Mouse (Mus musculus): ENCODE data around the gene Stac2. TPM values are rescaled to one million over a fixed set of nuclear protein-coding genes. Genes with fewer than 3 reads are reported as not detected.

Gene Stac2
- total and polyA plus RNA-seq, 3 experiments: 0.07 TPM; not detected in 2

GRCm38 (mm10) chr11:98060104-98060692 lies 6.9 kb upstream of the Stac2 start:
- no peaks in the 10 kb centered on the region for H3K79me2 ChIP-seq (replicated peaks; ENCODE audit: control insufficient read depth, extremely low read depth, insufficient read depth, poor library complexity, severe bottlenecking)
- dilution Hi-C loops (cut with MboI; ENCODE audit: extremely low pct_ligation_motif_present, extremely low pct_unique_long_range_greater_than_20kb, low sequenced_read_pairs) (no loop called here), in situ Hi-C loops (cut with MboI; ENCODE audit: low pct_ligation_motif_present, low pct_unique_long_range_greater_than_20kb, low sequenced_read_pairs) (no loop called here)
- TF ChIP-seq POLR2A (IDR thresholded peaks at IDR 0.05; ENCODE audit: low read depth, low read length) (no peak), MXI1 (IDR thresholded peaks at IDR 0.05; ENCODE audit: low read depth, low read length) (no peak)
- no peaks in the 10 kb centered on the region for H3K9me3 ChIP-seq (replicated peaks; ENCODE audit: low read length)
- no peaks in the 10 kb centered on the region for H3K36me3 ChIP-seq (replicated peaks in 1 of 2; ENCODE audit: control insufficient read depth in 1 of 2, insufficient read depth in 1 of 2, low read length in 1 of 2)
- H3K9ac ChIP-seq (ENCODE audit: insufficient read depth, low read depth): no peak overlapping the region
- no peak overlapping the region for H3K4me3 ChIP-seq (replicated peaks in 1 of 3; ENCODE audit: low read depth in 2 of 3, low read length in 2 of 3, poor library complexity in 1 of 3)
- no peak overlapping the region for H3K27ac ChIP-seq (ENCODE audit: insufficient read depth, low read depth)
- H3K4me1 ChIP-seq (ENCODE audit: control insufficient read depth in 1 of 2, insufficient read depth in 2 of 2): peaks cover 20 to 30% of the 10 kb centered on the region in 2 experiments
- DNase-seq (ENCODE audit: extremely low read depth): no peak
- H3K4me2 ChIP-seq (ENCODE audit: insufficient read depth, low read depth, poor library complexity, severe bottlenecking): no peak overlapping the region
- H3K27me3 ChIP-seq (replicated peaks): no peaks in the 10 kb centered on the region

GRCm38 (mm10) chr11:98059662-98060061 lies 6.4 kb upstream of the Stac2 start:
- no peak for TF ChIP-seq TCF12 (IDR thresholded peaks at IDR 0.05; ENCODE audit: low read depth, low read length)
- TF ChIP-seq MAX (IDR thresholded peaks at IDR 0.05; ENCODE audit: low read length): no peak
- no peak for TF ChIP-seq IRF4 (IDR thresholded peaks at IDR 0.05; ENCODE audit: low read depth, low read length)
- Histone ChIP-seq H3K27ac (ENCODE audit: insufficient read depth, low read depth) (no peak overlapping the region), H3K27me3 (replicated peaks) (no peaks in the 10 kb centered on the region), H3K4me3 (replicated peaks in 1 of 3; ENCODE audit: low read depth in 2 of 3, low read length in 2 of 3, poor library complexity in 1 of 3) (no peak overlapping the region), H3K9ac (ENCODE audit: insufficient read depth, low read depth) (no peak overlapping the region), H3K4me1 (ENCODE audit: control insufficient read depth in 1 of 2, insufficient read depth in 2 of 2) (peaks cover 20 to 30% of the 10 kb centered on the region in 2 experiments), H3K9me3 (replicated peaks; ENCODE audit: low read length) (no peaks in the 10 kb centered on the region), H3K79me2 (replicated peaks; ENCODE audit: control insufficient read depth, extremely low read depth, insufficient read depth, poor library complexity, severe bottlenecking) (no peaks in the 10 kb centered on the region), H3K36me3 (replicated peaks in 1 of 2; ENCODE audit: control insufficient read depth in 1 of 2, insufficient read depth in 1 of 2, low read length in 1 of 2) (no peaks in the 10 kb centered on the region), H3K4me2 (ENCODE audit: insufficient read depth, low read depth, poor library complexity, severe bottlenecking) (no peak overlapping the region)
- dilution Hi-C loops (cut with MboI; ENCODE audit: extremely low pct_ligation_motif_present, extremely low pct_unique_long_range_greater_than_20kb, low sequenced_read_pairs) (no loop called here), in situ Hi-C loops (cut with MboI; ENCODE audit: low pct_ligation_motif_present, low pct_unique_long_range_greater_than_20kb, low sequenced_read_pairs) (no loop called here)
- DNase-seq (ENCODE audit: extremely low read depth): no peak

GRCm38 (mm10) chr11:98057998-98058397 lies 4.7 kb upstream of the Stac2 start:
- in situ Hi-C loops (cut with MboI; ENCODE audit: low pct_ligation_motif_present, low pct_unique_long_range_greater_than_20kb, low sequenced_read_pairs): no loop called here
- Histone ChIP-seq H3K9me3 (replicated peaks; ENCODE audit: low read length) (peaks cover 8% of the 10 kb centered on the region), H3K9ac (ENCODE audit: insufficient read depth, low read depth) (no peak overlapping the region), H3K27ac (ENCODE audit: insufficient read depth, low read depth) (no peak overlapping the region), H3K4me3 (replicated peaks in 1 of 3; ENCODE audit: low read depth in 2 of 3, low read length in 2 of 3, poor library complexity in 1 of 3) (no peak overlapping the region), H3K36me3 (replicated peaks in 1 of 2; ENCODE audit: control insufficient read depth in 1 of 2, insufficient read depth in 1 of 2, low read length in 1 of 2) (no peaks in the 10 kb centered on the region), H3K27me3 (replicated peaks) (no peaks in the 10 kb centered on the region), H3K4me2 (ENCODE audit: insufficient read depth, low read depth, poor library complexity, severe bottlenecking) (no peak overlapping the region), H3K4me1 (ENCODE audit: control insufficient read depth in 1 of 2, insufficient read depth in 2 of 2) (peaks cover 20 to 28% of the 10 kb centered on the region in 2 experiments), H3K79me2 (replicated peaks; ENCODE audit: control insufficient read depth, extremely low read depth, insufficient read depth, poor library complexity, severe bottlenecking) (no peaks in the 10 kb centered on the region)
- dilution Hi-C loops (cut with MboI; ENCODE audit: extremely low pct_ligation_motif_present, extremely low pct_unique_long_range_greater_than_20kb, low sequenced_read_pairs): no loop called here
- TF ChIP-seq JUN (IDR thresholded peaks at IDR 0.05; ENCODE audit: insufficient read depth, low read depth, low read length): 0 out of 2 replicates have a peak, but pooled peaks have one; percentile 29
- TF ChIP-seq ELF1 (IDR thresholded peaks at IDR 0.05; ENCODE audit: low read depth, low read length): 0 out of 2 replicates have a peak, but pooled peaks have one; percentile 28
- TF ChIP-seq TCF12 (IDR thresholded peaks at IDR 0.05; ENCODE audit: low read depth, low read length): 0 out of 2 replicates have a peak, but pooled peaks have one; percentile 24
- peak; percentile 79 for TF ChIP-seq CHD2 (IDR thresholded peaks at IDR 0.05; ENCODE audit: low read length)
- peak; percentile 51; the same call in 1 of the 2 replicates for TF ChIP-seq JUND (conservative IDR thresholded peaks at IDR 0.05; ENCODE audit: low read depth, low read length)
- peak; percentile 92 for TF ChIP-seq MAX (IDR thresholded peaks at IDR 0.05; ENCODE audit: low read length)
- TF ChIP-seq SMC3 (IDR thresholded peaks at IDR 0.05; ENCODE audit: low read depth, low read length): no peak
- peak; percentile 66 for TF ChIP-seq USF2 (conservative IDR thresholded peaks at IDR 0.05; ENCODE audit: low read depth, low read length)
- TF ChIP-seq BHLHE40 (IDR thresholded peaks at IDR 0.05; ENCODE audit: low read depth, low read length): no peak
- TF ChIP-seq IRF4 (IDR thresholded peaks at IDR 0.05; ENCODE audit: low read depth, low read length): peak; percentile 13; the same call in 1 of the 2 replicates
- TF ChIP-seq POLR2A (IDR thresholded peaks at IDR 0.05; ENCODE audit: low read depth, low read length): no peak
- peak; percentile 82; the same call in 1 of the 2 replicates for TF ChIP-seq MYC (IDR thresholded peaks at IDR 0.05; ENCODE audit: low read depth, low read length)
- TF ChIP-seq USF1 (IDR thresholded peaks at IDR 0.05; ENCODE audit: low read depth, low read length): peak; percentile 67
- peak; percentile 95 for TF ChIP-seq TBP (conservative IDR thresholded peaks at IDR 0.05; ENCODE audit: low read depth, low read length)
- peak; percentile 50; the same call in 1 of the 2 replicates for TF ChIP-seq EP300 (IDR thresholded peaks at IDR 0.05; ENCODE audit: low read length)
- 0 out of 2 replicates have a peak, but pooled peaks have one; percentile 43 for TF ChIP-seq ETS1 (conservative IDR thresholded peaks at IDR 0.05; ENCODE audit: low read depth, low read length)
- no peak for TF ChIP-seq MEF2A (IDR thresholded peaks at IDR 0.05; ENCODE audit: borderline replicate concordance, low read depth, low read length)
- no peak for TF ChIP-seq HCFC1 (IDR thresholded peaks at IDR 0.05; ENCODE audit: low read depth, low read length)
- peak; percentile 95 for DNase-seq (ENCODE audit: extremely low read depth)
